Mouse (Mus musculus) heart, embryonic 15.5 days (tissue): ENCODE results near the gene Trim29. TPM values are rescaled to one million over a fixed set of nuclear protein-coding genes. Genes with fewer than 3 reads are reported as not detected.

ENCODE experiments used
- ATAC-seq: fragments of 200-750 bp; cut with Nextera tagmentation; replicated peaks from 2 replicates; pipeline ENCODE4 v1.8.0; 2017; ENCODE audit warnings: low read depth, moderate TSS enrichment; ENCODE audit not compliant: insufficient number of reproducible peaks, insufficient read depth, low FRiP score
- H3K27ac ChIP-seq: fragments of 300-500 bp; sonication (generic); 2 replicates; pipeline ENCODE4 v1.5.1; 2015; ENCODE audit warnings: mild to moderate bottlenecking, inconsistent platforms
- H3K27me3 ChIP-seq: fragments of 300-500 bp; sonication (generic); 2 replicates; pipeline ENCODE4 v1.6.1; 2015; ENCODE audit warnings: inconsistent platforms
- H3K36me3 ChIP-seq: fragments of 300-500 bp; sonication (generic); 2 replicates; pipeline ENCODE4 v1.6.1; 2015; ENCODE audit warnings: mild to moderate bottlenecking, inconsistent platforms
- H3K4me1 ChIP-seq: fragments of 300-500 bp; sonication (generic); replicated peaks from 2 replicates; pipeline ENCODE4 v1.6.1; 2015; ENCODE audit warnings: inconsistent platforms
- H3K4me2 ChIP-seq: fragments of 300-500 bp; sonication (generic); 2 replicates; pipeline ENCODE4 v1.6.1; 2015; ENCODE audit warnings: inconsistent platforms, mild to moderate bottlenecking, moderate library complexity
- H3K4me3 ChIP-seq: fragments of 300-500 bp; sonication (generic); 2 replicates; pipeline ENCODE4 v1.5.1; 2015; ENCODE audit warnings: mild to moderate bottlenecking, inconsistent platforms
- H3K9ac ChIP-seq: fragments of 300-500 bp; sonication (generic); 2 replicates; pipeline ENCODE4 v1.6.1; 2015; ENCODE audit warnings: mild to moderate bottlenecking, inconsistent platforms
- H3K9me3 ChIP-seq: fragments of 300-500 bp; sonication (generic); replicated peaks from 2 replicates; pipeline ENCODE4 v1.6.1; 2016; ENCODE audit warnings: inconsistent platforms
- WGBS: fragments of 180-500 bp; shearing (Covaris S2); methylation state at CpG from one replicate; pipeline ENCODE4 v1.1.7; 2015; ENCODE audit warnings: mixed read lengths; 5-methylcytosine and 5-hydroxymethylcytosine counted together
- polyA plus RNA-seq: library from polyadenylated mRNA; unstranded; fragments of >200 nt; fragmentation: Nextera tagmentation; extraction: Ambion mirVana; gene quantifications from 2 replicates; pipeline ENCODE4 v1.2.1, GENCODE M21; 2015

Trim29 gene
- polyA plus RNA-seq, 1 experiment from 2014 or later = 0.78 TPM

DNA sequence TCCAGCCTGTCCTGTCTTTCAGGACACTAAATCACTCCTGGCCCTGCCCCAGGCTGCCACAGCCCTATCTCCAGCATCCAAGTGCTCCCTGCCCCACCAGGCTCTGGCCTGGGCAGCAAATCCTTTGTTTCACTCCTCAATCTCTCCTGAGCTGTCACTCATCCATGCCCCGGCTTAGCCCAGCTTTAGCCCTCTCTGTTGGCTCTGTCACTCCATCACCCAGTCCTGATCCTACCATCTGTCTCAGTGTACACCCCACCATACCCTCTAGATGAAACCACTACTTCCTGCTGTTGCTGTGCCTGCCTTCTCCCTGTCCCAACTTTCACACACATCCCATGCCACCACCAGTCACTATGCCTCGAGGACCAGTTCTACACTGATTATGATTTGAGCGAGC lies 73.8 kb downstream of the Trim29 start:
- 68% methylated on average over 3 of the region's 3 CpGs for WGBS

More for the DNA sequence above, 73.8 kb downstream of the Trim29 start:
- Histone ChIP-seq H3K27ac (no peak overlapping the region), H3K36me3 (no peaks in the 10 kb centered on the region), H3K4me1 (no peaks in the 10 kb centered on the region), H3K4me3 (no peak overlapping the region), H3K4me2 (no peak overlapping the region), H3K27me3 (peaks cover 10% of the 10 kb centered on the region), H3K9me3 (no peaks in the 10 kb centered on the region), H3K9ac (no peak overlapping the region)
- no peak for ATAC-seq

Other genes with a start within 250 kb of the Trim29 start
- 11.0 and 11.3 TPM in 2 replicates for gene Arhgef12, start 203.6 kb upstream of the Trim29 start, polyA plus RNA-seq
- 10.2 and 11.8 TPM in 2 replicates for gene Tmem136, start 194.3 kb upstream of the Trim29 start, polyA plus RNA-seq
- gene Pou2f3, start 100.5 kb upstream of the Trim29 start, polyA plus RNA-seq = 0.11 and 0.18 TPM in 2 replicates
- 22.8 and 31.2 TPM in 2 replicates for gene Oaf, start 70.9 kb upstream of the Trim29 start, polyA plus RNA-seq